Mouse (Mus musculus): ENCODE measurements at regions not wholly inside any gene's neighbourhood (a gene's known extent, or its start where the extent isn't known, plus 50 kb on each side); places are given as distances from the start of the nearest gene placed in this dataset.

DNA sequence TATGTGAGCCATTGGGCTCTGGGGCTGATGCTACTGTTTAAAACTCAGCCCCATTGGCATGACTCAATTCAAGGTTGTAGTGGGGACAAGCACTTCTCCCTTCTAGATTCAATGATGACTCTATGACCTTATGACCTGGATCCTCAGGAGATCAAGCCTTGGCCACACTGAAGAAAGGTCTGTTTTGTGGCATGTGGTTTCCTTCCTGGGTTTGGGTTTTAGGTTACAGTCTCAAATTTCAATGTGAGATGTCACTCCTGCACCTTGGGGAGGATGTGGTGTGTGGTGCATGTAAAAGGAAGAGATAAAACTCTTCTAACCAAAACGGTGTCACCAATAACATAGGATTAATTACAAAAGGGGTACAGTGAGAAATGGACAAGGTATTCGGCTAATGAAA, 211.2 kb upstream of the Actbl2 start:
- TF ChIP-seq POLR2A (IDR thresholded peaks at IDR 0.05; ENCODE audit: insufficient read length, low read depth), result no peak
- TF ChIP-seq REST (IDR thresholded peaks at IDR 0.05; ENCODE audit: insufficient read depth, insufficient read length), result no peak

Measured in myocyte (in vitro differentiated cells).